Mouse (Mus musculus) heart, adult 2 months (tissue): ENCODE measurements around the gene Vmo1.

Source experiments
- EP300 ChIP-seq: fragments of 200-500 bp; IDR thresholded peaks from 2 replicates; pipeline ENCODE4 v1.6.1; 2011; ENCODE audit warnings: low read depth, low read length, control low read depth; ENCODE audit not compliant: insufficient read depth
- POLR2A ChIP-seq: fragments of 200-500 bp; IDR thresholded peaks from 2 replicates; pipeline ENCODE4 v1.6.1; 2011; ENCODE audit warnings: mild to moderate bottlenecking, low read depth, low read length, control low read depth; ENCODE audit not compliant: insufficient read depth

DNA sequence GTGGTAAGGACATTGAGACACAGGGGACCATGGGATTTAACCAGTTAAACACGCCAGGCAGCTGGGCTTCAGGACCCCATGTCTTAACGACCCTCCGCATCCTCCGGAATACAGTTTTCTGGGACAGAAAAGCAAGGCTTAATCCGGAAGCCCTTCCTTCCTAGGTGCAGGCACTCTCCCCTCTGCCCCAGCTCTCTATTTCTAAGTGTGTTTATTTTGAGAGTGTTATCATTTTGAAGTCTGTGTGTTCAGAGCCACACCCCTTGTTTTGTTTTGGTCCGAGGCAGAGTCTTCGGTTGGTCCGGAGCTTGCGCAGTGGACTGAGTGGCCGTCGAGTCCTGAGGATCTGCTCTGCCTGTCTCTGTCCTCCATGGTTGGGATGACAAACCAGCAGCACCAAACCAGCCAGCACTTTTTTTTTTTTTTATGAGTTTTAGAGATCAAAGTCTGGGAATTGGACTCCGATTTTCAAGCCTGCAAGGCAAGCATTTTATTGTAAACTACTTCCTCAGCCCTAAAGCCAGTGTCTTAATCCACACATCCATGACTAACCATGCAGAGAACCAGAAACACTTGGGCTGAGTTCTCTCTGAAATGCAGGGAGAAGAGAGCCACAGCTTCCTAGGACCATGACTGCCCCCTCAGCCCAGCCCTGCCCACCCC lies 39.4 kb downstream of the Vmo1 start:
- TF ChIP-seq POLR2A (no peak), EP300 (no peak)
